Mouse (Mus musculus) stomach, embryonic 15.5 days (tissue): Measurements from ENCODE around the gene Dhrs3. TPM values are rescaled to one million over a fixed set of nuclear protein-coding genes. Genes with fewer than 3 reads are reported as not detected.

ENCODE experiments used
- ATAC-seq: fragments of 200-750 bp; cut with Nextera tagmentation; 2 replicates; pipeline ENCODE4 v1.8.0; 2017; ENCODE audit warnings: low read depth, moderate number of reproducible peaks, moderate TSS enrichment; ENCODE audit not compliant: insufficient read depth, low FRiP score
- H3K27ac ChIP-seq: fragments of 300-500 bp; sonication (generic); 2 replicates; pipeline ENCODE4 v1.5.1; 2015; ENCODE audit warnings: mild to moderate bottlenecking, inconsistent platforms
- H3K27me3 ChIP-seq: fragments of 300-500 bp; sonication (generic); replicated peaks from 2 replicates; pipeline ENCODE4 v1.6.1; 2015; ENCODE audit warnings: inconsistent platforms
- H3K36me3 ChIP-seq: fragments of 300-500 bp; sonication (generic); 2 replicates; pipeline ENCODE4 v1.6.1; 2015; ENCODE audit warnings: inconsistent platforms
- H3K4me1 ChIP-seq: fragments of 300-500 bp; sonication (generic); 2 replicates; pipeline ENCODE4 v1.6.1; 2015; ENCODE audit warnings: inconsistent platforms
- H3K4me2 ChIP-seq: fragments of 300-500 bp; sonication (generic); 2 replicates; pipeline ENCODE4 v1.6.1; 2015; ENCODE audit warnings: mild to moderate bottlenecking, inconsistent platforms
- H3K4me3 ChIP-seq: fragments of 300-500 bp; sonication (generic); replicated peaks from 2 replicates; pipeline ENCODE4 v1.5.1; 2015; ENCODE audit warnings: inconsistent platforms
- H3K9ac ChIP-seq: fragments of 300-500 bp; sonication (generic); 2 replicates; pipeline ENCODE4 v1.6.1; 2015; ENCODE audit warnings: inconsistent platforms
- H3K9me3 ChIP-seq: fragments of 300-500 bp; sonication (generic); 2 replicates; pipeline ENCODE4 v1.6.1; 2016; ENCODE audit warnings: inconsistent platforms
- WGBS: fragments of 180-500 bp; shearing (Covaris S2); methylation state at CpG from one replicate; pipeline ENCODE4 v1.1.7; 2015; 5-methylcytosine and 5-hydroxymethylcytosine counted together
- polyA plus RNA-seq: library from polyadenylated mRNA; unstranded; fragments of >200 nt; fragmentation: Nextera tagmentation; extraction: Ambion mirVana; gene quantifications from 2 replicates; pipeline ENCODE4 v1.2.1, GENCODE M21; 2015

Gene Dhrs3
- polyA plus RNA-seq, 1 experiment from 2014 or later: 112 TPM

- H3K9ac ChIP-seq: no peak overlapping the region
- H3K4me2 ChIP-seq: no peak overlapping the region
- no peak for ATAC-seq
- 78% methylated on average over 9 of the region's 9 CpGs for WGBS
- H3K27ac ChIP-seq: no peak overlapping the region
- H3K4me1 ChIP-seq: 0 out of 2 replicates have a peak, but pooled peaks cover 6% of the 10 kb centered on the region
- no peaks in the 10 kb centered on the region for H3K27me3 ChIP-seq
- H3K36me3 ChIP-seq: no peaks in the 10 kb centered on the region
- H3K4me3 ChIP-seq: no peak overlapping the region
- H3K9me3 ChIP-seq: no peaks in the 10 kb centered on the region
Observed at GRCm38 (mm10) chr4:144889505-144890301, 2.9 kb upstream of the Dhrs3 start.

DNA sequence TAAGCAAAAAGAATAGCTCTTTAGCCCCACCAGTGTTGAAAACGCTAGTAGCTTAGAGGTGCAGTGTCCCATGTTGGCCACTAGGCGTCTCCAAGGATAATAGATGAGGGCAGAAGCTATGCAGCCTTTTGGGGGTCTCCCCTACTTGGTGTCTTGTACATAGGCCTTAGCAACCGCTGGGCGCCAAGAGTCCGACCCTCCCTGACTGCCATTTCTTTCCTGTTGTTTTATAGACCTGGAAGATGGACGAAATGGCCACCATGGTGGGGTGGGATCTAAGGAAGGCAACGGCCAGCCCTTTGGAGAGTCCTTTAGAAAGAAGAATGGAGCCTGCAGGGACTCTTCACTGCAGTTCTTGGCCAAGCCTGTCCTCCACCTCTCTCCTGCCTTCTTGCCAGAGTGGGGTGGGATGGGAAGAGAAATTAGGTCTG is 1.9 kb upstream of the Dhrs3 start:
- ATAC-seq: no peak
- Histone ChIP-seq H3K4me3 (no peak overlapping the region), H3K4me2 (peak overlapping the region; percentile 83), H3K9ac (no peak overlapping the region), H3K27ac (peak overlapping the region; percentile 96), H3K4me1 (peaks cover 10% of the 10 kb centered on the region), H3K9me3 (no peaks in the 10 kb centered on the region), H3K27me3 (no peaks in the 10 kb centered on the region), H3K36me3 (no peaks in the 10 kb centered on the region)
- WGBS: 10% methylated on average over 7 of the region's 7 CpGs

GRCm38 (mm10) chr4:144891121-144891711 is 1.4 kb upstream of the Dhrs3 start:
- H3K4me2 ChIP-seq: peak overlapping the region; percentile 83
- WGBS: 50% methylated on average over 10 of the region's 10 CpGs
- no peaks in the 10 kb centered on the region for H3K27me3 ChIP-seq
- no peaks in the 10 kb centered on the region for H3K9me3 ChIP-seq
- no peak overlapping the region for H3K9ac ChIP-seq
- 0 out of 2 replicates have a peak, but pooled peaks have one; percentile 12 for ATAC-seq
- H3K4me3 ChIP-seq: 0 out of 2 replicates have a peak overlapping the region, but pooled peaks have one; percentile 72
- H3K27ac ChIP-seq: peak overlapping the region; percentile 96
- no peaks in the 10 kb centered on the region for H3K36me3 ChIP-seq
- peaks cover 15% of the 10 kb centered on the region for H3K4me1 ChIP-seq

DNA sequence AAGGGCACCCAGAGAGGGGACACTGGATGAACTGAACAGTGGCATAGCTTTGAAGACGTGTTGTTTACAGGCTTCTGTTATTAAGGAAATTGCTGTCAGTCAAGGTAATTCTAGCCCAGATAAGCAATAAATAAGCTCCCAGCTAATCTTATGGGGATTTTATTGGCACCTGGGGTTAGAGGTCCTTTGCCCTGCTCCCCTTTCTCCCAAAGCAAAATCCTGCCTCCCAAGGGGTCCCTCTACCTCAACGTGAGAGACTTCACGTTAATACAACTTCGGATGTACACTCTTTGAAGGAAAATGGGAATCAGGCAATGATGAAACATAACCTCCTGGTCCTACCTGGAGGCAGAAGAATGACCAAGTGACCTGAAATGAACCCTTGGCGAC is 889 bp upstream of the Dhrs3 start:
- peaks cover 16% of the 10 kb centered on the region for H3K4me1 ChIP-seq
- H3K9ac ChIP-seq: peak overlapping the region; percentile 63; the same call in 1 of the 2 replicates
- H3K36me3 ChIP-seq: no peaks in the 10 kb centered on the region
- H3K4me2 ChIP-seq: peak overlapping the region; percentile 83
- peak overlapping the region; percentile 96 for H3K27ac ChIP-seq
- ATAC-seq: no peak
- peak overlapping the region; percentile 72 for H3K4me3 ChIP-seq
- H3K27me3 ChIP-seq: no peaks in the 10 kb centered on the region
- H3K9me3 ChIP-seq: no peaks in the 10 kb centered on the region
- 22% methylated on average over 5 of the region's 5 CpGs for WGBS

- peaks cover 22% of the 10 kb centered on the region for H3K4me1 ChIP-seq
- under 1% methylated on average over 12 of the region's 12 CpGs for WGBS
- H3K27me3 ChIP-seq: no peaks in the 10 kb centered on the region
- H3K4me2 ChIP-seq: peak overlapping the region; percentile 83
- peak overlapping the region; percentile 72 for H3K4me3 ChIP-seq
- no peak for ATAC-seq
- no peaks in the 10 kb centered on the region for H3K36me3 ChIP-seq
- no peaks in the 10 kb centered on the region for H3K9me3 ChIP-seq
- peak overlapping the region; percentile 96 for H3K27ac ChIP-seq
- peak overlapping the region; percentile 63 for H3K9ac ChIP-seq
Observed at GRCm38 (mm10) chr4:144892937-144893272, 278 bp downstream of the Dhrs3 start.

- H3K9me3 ChIP-seq: no peaks in the 10 kb centered on the region
- H3K36me3 ChIP-seq: peaks cover 3% of the 10 kb centered on the region; the same call in 1 of the 2 replicates
- peak overlapping the region; percentile 96 for H3K27ac ChIP-seq
- peak overlapping the region; percentile 63 for H3K9ac ChIP-seq
- peak overlapping the region; percentile 72 for H3K4me3 ChIP-seq
- H3K27me3 ChIP-seq: no peaks in the 10 kb centered on the region
- no peak for ATAC-seq
- H3K4me2 ChIP-seq: peak overlapping the region; percentile 83
- WGBS: 2% methylated on average over 44 of the region's 44 CpGs
- peaks cover 27% of the 10 kb centered on the region for H3K4me1 ChIP-seq
Observed at GRCm38 (mm10) chr4:144893561-144894486, 1.2 kb downstream of the Dhrs3 start.

DNA sequence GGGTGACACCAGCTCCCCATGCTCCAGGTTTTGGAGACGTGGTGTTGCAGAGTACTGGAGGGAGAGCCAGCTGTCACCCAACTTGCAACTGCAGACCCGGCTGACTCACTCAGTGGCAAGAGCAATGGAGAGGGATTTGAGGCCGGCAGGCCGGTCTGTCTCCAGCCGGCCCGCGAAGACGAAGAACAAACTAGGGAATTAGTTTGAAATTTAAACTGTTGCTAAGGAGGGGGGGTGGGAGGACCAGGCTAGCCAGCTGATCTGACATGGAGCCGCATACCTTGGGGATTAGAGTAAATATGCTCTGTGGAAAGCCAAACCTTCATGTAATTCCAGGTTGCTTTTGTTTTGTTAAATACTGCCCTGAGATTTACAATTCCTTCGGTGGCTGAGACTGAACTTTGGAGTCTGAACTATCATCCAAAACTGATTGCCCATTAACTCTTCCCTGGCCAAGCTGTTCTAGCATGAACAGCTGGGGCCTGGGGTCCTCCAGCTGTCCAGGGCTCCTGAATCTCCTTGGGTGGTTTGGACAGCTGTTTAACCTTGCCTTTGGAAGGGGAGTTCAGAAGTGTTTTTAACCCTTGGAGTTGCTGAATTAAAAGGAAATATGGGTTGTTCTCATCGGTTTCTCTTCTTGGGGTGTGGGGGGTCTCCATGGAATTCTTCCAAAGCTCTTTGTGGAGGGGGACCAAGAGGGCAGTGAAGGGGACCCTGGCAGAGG is 2.0 kb downstream of the Dhrs3 start:
- 2% methylated on average over 11 of the region's 11 CpGs for WGBS
- H3K4me2 ChIP-seq: peak overlapping the region; percentile 83
- H3K36me3 ChIP-seq: peaks cover 6% of the 10 kb centered on the region; the same call in 1 of the 2 replicates
- peak overlapping the region; percentile 96 for H3K27ac ChIP-seq
- H3K4me3 ChIP-seq: peak overlapping the region; percentile 72
- H3K9me3 ChIP-seq: no peaks in the 10 kb centered on the region
- H3K27me3 ChIP-seq: no peaks in the 10 kb centered on the region
- ATAC-seq: peak; percentile 24
- H3K9ac ChIP-seq: peak overlapping the region; percentile 63; the same call in 1 of the 2 replicates
- peaks cover 27% of the 10 kb centered on the region for H3K4me1 ChIP-seq

DNA sequence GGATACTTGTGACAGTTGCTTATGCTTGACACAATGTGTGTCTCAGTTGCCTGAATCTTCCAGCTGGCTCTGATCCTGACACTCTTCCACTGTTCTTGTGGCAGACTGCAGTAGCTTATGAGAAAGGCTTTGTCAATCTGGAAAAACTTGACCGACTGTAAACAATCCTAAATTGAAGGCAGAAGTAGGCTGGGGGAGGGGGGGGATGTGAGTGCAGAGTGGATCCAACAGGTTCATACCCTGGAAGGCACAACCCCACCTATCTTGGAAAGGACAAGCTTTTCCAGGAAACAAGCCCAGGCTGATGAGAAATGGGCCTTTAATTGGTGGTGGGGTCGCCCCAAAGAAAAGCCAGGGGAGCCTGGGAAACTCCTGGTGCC is 2.6 kb downstream of the Dhrs3 start:
- peak overlapping the region; percentile 72 for H3K4me3 ChIP-seq
- no peaks in the 10 kb centered on the region for H3K9me3 ChIP-seq
- H3K27ac ChIP-seq: peak overlapping the region; percentile 96
- peaks cover 6% of the 10 kb centered on the region; the same call in 1 of the 2 replicates for H3K36me3 ChIP-seq
- WGBS: 28% methylated on average over 2 of the region's 2 CpGs
- ATAC-seq: no peak
- H3K27me3 ChIP-seq: no peaks in the 10 kb centered on the region
- peaks cover 24% of the 10 kb centered on the region for H3K4me1 ChIP-seq
- no peak overlapping the region; the same call in 1 of the 2 replicates for H3K9ac ChIP-seq
- H3K4me2 ChIP-seq: peak overlapping the region; percentile 83

GRCm38 (mm10) chr4:144896321-144896720 is 3.7 kb downstream of the Dhrs3 start:
- H3K27ac ChIP-seq: peak overlapping the region; percentile 96
- H3K4me1 ChIP-seq: peaks cover 30% of the 10 kb centered on the region
- H3K9ac ChIP-seq: no peak overlapping the region
- H3K9me3 ChIP-seq: no peaks in the 10 kb centered on the region
- peak overlapping the region; percentile 83 for H3K4me2 ChIP-seq
- no peaks in the 10 kb centered on the region for H3K27me3 ChIP-seq
- ATAC-seq: no peak
- WGBS: 33% methylated on average over 3 of the region's 3 CpGs
- H3K36me3 ChIP-seq: peaks cover 6% of the 10 kb centered on the region; the same call in 1 of the 2 replicates
- peak overlapping the region; percentile 14 for H3K4me3 ChIP-seq

GRCm38 (mm10) chr4:144898036-144898649 is 5.5 kb downstream of the Dhrs3 start:
- Histone ChIP-seq H3K9me3 (no peaks in the 10 kb centered on the region), H3K36me3 (peaks cover 6% of the 10 kb centered on the region; the same call in 1 of the 2 replicates), H3K27me3 (no peaks in the 10 kb centered on the region), H3K4me2 (peak overlapping the region; percentile 3; the same call in 1 of the 2 replicates), H3K4me3 (no peak overlapping the region), H3K9ac (no peak overlapping the region), H3K27ac (peak overlapping the region; percentile 62), H3K4me1 (peaks cover 40% of the 10 kb centered on the region)
- ATAC-seq: peak; percentile 41
- WGBS: 50% methylated on average over 6 of the region's 6 CpGs
